Mouse (Mus musculus): ENCODE results near the gene Lrguk.

The Lrguk gene

DNA sequence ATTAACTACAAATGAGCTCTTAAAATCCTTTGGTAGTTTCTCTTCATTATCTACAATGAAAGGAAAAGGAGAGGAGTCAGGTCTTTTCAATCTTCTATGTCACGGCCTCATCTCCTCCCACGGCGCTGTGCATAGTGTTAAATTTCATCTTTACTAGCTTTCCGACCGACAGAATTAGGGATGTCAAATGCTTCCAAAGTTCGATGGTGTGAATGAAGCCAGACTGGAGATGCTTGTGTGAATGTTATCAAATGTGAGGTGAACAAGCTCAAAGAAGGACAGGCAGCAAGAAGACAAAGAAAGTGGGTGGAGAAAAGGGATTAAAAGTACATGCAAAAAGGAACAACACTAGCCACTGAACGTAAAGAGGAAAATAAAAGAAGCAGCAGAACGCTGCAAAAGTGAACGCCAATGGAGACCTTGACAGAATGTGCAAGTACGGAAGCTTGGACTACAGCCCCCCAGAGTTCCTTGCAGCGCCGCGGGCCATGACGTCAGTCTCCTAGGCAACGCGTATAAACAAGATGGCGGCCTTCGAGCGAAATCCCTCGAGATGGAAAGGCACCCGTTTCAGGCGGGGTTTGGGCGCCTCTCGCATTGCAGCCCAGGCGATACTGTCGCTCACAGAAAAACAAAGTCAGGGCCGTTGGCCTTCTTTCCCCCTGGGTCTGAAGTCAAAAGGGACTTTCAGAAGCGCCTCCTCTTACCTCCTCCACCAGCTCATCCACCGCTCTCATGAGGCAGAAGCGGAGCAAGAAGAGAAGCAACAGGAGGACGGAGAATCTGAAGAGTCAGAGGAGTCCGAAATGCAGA, at the start of gene Lrguk:
Gene Lrguk (plus strand): TSS at position 516 of the 813 bp plus-strand sequence.
- peak; percentile 96 for DNase-seq (ENCODE audit: low read depth)

GRCm38 (mm10) chr6:33982709-33983108, 46.5 kb upstream of the Lrguk start:
- no peak for DNase-seq (ENCODE audit: low read depth)

GRCm38 (mm10) chr6:33987132-33987531, 42.1 kb upstream of the Lrguk start:
- no peak for DNase-seq (ENCODE audit: low read depth)

DNA sequence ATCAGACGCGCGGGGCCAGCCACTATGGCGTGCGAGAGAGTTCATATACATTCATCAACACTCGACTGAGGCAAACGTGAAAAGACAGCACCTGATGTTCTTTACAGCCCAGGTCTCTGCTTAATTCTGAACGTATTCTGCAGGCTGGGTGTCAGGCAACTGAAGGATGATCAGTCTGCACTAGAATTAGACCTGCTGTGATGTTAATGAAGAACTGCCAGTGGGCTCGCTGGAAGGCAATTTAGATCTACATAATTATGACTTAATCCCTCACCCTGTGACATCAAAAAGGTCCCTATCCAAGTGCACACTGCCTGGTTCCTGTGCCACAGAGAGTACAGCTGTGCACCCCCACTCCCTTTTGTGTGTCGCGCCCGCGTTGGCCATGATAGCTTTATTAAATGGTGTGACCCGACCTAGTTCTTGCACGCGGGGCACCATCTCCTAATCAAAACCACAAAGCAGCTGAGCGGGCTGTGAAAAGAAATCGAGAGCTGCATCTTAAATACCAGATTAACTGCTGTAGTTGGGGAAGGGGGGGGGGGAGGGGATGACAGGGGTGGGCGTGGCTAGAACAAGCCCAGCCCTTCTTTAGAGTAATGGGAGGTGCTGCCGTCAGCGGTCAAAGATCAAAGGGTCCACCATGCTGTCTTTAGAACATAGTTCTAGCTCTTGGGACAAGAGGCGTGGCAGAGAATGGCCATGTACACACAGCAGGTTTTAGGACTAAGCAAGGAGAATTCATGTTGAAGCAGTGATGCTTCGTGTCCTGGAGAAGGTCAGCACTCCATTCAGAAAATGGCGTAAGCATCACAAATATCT, 36.8 kb upstream of the Lrguk start:
- no peak for DNase-seq (ENCODE audit: low read depth)

- DNase-seq (ENCODE audit: low read depth), result no peak
These were observed 35.4 kb upstream of the Lrguk start for GRCm38 (mm10) chr6:33993842-33994241.

DNA sequence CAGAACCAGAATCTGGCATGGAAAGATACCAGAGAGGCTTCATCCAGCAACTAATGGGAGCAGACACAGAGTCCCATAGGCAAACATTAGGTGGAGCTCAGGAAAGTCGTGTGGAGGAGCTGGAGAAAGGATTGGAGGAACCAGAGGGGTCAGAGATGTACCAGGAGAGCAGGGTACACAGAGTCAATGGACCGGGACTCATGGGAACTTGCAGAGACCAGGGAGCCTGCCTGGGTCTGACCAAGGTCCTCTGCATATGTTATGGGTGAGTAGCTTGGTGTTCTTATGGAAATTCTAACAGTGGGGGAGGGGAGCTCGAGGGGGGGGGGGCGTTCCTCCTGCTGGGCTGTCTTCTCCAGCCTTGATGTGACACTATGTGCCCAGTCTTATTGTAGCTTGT, 30.7 kb upstream of the Lrguk start:
- no peak for DNase-seq (ENCODE audit: low read depth)

DNA sequence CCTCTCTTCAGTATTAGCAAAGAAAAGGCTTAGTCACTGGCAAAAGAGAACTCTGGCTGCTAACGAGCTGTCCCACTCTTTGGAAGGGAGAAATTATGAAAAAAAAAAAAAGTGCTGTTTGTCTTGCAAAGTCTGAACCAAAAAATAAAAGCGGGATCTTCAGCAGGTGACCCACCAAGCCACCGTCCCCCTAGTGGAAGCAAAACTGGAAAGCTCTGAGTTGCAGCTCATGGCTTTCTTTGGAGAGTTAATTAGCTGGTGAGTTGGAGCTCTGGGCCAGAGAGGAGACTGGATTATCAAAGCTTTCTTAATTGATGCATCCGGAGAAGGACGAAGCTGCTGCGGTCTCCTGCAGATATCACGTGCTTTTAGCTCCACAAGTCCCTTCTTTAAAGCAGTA, 29.7 kb upstream of the Lrguk start:
- no peak for DNase-seq (ENCODE audit: low read depth)

DNA sequence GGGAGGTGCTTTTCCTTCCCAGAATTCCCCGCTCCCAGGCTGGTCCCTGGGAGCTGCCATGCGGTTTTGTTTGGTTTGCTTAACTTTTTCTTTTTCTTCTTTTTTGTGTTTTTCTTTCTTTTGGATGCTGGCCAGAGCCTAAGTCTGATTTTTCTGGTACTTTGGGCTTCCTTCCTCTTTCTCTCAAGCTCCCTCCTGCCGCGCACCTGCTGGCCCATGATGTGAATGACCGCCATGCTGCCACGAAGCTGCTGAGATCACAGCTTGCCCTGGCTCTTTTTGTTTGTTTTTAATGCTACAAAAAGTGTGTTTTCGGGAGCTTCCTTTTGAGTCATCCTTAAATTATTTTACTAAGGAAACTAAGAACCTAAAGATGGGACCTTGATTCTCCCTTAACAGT, 28.6 kb upstream of the Lrguk start:
- DNase-seq (ENCODE audit: low read depth), result peak; percentile 9

GRCm38 (mm10) chr6:34003033-34003432, 26.2 kb upstream of the Lrguk start:
- no peak for DNase-seq (ENCODE audit: low read depth)

- DNase-seq (ENCODE audit: low read depth), result no peak
These were observed 15.8 kb upstream of the Lrguk start for GRCm38 (mm10) chr6:34013469-34013868.

- DNase-seq (ENCODE audit: low read depth), result no peak
These were observed 439 bp downstream of the Lrguk start for GRCm38 (mm10) chr6:34029746-34030027.

DNA sequence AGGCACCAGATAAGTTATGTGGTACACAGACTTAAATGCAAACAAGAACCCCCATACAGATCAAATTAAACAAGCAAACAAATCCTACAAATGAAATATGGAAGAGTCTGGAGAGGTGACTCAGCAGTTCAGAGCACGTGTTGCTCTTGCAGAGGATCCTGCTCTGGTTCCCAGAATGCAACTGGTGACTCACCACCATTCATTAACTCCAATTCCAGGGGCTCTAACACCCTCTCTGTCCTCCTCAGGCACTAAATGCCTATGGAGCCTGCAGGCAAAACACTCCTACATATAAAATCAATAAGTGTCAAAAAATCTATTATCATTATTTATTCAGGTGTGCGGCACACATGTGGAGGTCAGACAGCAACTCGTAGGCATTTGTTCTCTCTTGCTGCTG, 4.8 kb downstream of the Lrguk start:
- peak; percentile 68 for DNase-seq (ENCODE audit: low read depth)

- DNase-seq (ENCODE audit: low read depth), result no peak
These were observed 5.6 kb downstream of the Lrguk start for GRCm38 (mm10) chr6:34034577-34035461.

DNA sequence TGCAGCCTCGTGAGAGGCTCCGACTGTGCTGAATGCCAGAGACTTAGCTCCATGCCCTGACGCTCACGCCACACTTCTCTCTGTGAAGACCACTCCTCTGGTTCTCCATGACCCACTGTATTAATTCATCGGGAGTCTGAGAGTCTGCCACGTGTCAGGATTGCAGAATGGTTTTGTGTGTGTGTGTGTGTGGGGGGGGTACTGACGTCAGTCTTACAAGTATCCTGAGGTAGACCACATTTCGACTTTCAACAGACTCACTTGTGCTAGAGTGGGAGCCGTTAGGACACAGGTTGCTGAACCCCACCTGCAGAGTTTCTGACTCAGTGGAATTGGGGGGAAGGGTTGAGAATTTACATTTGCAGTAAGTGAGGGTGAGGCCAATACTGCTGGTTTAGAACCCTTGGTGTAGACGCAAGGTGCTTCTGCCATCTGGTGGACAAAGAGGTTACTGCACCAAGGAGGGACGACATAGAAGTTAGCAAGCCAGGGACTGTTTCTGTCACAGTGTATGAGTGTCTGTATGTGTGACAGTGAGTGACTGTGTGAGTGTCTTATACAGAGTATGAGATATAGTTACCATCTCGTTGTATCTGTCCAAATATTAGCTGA, 11.5 kb downstream of the Lrguk start:
- peak; percentile 91 for DNase-seq (ENCODE audit: low read depth)

DNA sequence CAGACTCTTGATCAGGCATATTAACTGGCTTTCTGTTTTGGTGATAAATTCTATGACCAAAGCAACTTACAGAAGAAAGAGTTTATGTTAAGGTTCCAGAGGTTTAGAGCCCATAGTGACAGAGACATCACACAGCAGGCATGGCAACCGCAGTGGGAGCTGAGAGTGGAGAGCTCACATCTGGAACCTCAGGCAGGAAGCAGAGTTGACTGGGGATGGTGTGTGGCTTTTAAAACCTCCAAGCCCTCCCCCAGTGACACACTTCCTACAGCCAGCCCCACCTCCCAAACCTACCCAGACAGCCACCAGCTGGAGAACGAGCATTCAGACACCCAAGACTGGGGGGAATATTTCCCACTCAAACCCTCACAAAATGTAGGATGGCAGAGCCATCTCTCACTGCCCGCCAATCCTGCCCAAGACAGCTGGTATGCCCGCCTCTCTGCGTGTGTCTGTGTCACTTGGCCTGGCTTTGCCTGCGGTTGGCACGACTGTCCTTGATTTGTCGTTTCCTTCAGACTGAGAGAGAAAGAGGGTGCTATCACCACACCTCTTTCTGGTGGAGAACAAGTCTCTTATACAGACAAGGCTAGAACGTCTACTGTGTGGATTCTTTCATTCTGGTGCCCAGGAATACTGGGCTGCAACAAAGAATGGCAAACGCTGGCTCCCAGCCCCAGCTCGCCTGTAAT, 12.5 kb downstream of the Lrguk start:
- no peak for DNase-seq (ENCODE audit: low read depth)

DNA sequence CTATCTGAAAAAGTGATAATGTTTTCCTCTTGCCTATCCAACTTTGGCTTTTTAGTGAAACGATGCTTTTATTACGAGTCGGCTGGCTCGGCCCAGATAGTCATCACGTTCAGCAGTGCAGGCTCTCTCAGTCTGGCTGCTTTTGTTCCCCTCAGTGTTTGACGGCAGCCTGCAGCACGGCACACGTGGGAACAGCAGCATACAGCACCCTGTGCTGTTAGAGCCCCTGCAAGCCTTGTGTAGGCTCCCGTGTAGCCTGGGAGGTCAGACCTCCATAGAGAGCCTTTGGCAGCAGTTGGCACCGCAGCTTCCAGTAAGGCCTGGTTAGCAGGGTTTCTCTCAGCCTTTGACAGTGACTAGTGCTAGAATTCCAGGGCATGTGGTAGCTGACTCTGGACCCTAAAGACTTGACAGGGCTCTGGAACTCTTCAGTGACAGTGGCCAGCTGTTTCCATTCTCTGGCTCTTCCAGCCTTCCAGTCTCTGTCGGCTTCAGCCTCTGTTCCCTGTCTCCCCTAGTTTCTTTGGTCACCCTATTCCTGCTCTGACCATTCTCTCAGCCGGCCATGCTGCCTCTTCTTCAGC, 15.1 kb downstream of the Lrguk start:
- DNase-seq (ENCODE audit: low read depth), result no peak

- no peak for DNase-seq (ENCODE audit: low read depth)
These were observed 15.7 kb downstream of the Lrguk start for GRCm38 (mm10) chr6:34044846-34045540.

GRCm38 (mm10) chr6:34046551-34047186, 17.4 kb downstream of the Lrguk start:
- DNase-seq (ENCODE audit: low read depth), result no peak

GRCm38 (mm10) chr6:34049433-34049832, 20.2 kb downstream of the Lrguk start:
- peak; percentile 35 for DNase-seq (ENCODE audit: low read depth)

DNA sequence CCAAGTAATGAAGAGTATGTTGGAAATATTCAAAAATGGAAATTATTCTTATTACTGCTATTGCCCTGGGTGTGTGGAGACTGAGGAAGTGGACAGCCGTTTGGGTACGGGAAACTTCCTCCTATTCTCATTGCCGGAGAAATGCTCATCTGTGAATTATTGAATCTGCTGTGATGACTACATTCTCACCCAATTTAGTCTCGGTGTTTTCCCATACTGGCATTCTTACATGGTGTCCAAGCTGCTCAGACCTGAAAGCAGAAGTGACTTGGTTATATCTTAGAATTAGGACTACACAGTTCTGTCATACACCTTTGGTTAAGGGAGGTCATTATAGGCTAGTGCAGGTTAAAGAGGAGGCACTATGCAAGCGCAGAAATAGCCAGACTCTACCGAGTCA, 30.5 kb downstream of the Lrguk start:
- DNase-seq (ENCODE audit: low read depth), result no peak
